Mouse (Mus musculus): Measurements from ENCODE around the gene Tbx1. TPM values are rescaled to one million over a fixed set of nuclear protein-coding genes. Genes with fewer than 3 reads are reported as not detected.

Tbx1 gene
- total and polyA plus RNA-seq, 2 experiments from 2014 or later: 0.81 to 1.3 TPM

DNA sequence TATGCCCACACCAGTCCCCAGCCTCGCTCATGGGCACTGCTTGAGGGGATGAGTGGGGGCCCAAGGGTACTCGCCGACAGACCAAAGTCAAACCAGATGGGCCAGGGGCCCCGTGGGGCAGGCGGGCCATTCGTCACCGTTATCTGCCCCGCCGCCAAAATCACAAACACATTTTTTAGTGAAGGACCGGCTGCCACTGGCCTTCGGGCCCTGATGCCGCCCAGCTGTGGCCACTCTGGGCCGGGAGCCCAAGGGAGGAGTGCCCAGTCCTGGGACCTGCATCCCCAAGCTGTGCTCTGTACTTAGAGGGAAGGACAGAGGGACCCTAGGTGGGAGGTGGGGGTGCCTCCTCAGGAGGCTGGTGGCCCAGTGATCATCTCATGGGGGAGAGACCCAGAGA lies 21.3 kb upstream of the Tbx1 start:
- Histone ChIP-seq H3K9me3 (ENCODE audit: low read length) (no peaks in the 10 kb centered on the region), H3K4me3 (ENCODE audit: low read depth, low read length) (no peak overlapping the region), H3K4me2 (ENCODE audit: low read depth, low read length, poor library complexity, severe bottlenecking) (no peak overlapping the region), H3K36me3 (ENCODE audit: insufficient read depth, low read length) (no peaks in the 10 kb centered on the region), H3K27me3 (ENCODE audit: insufficient read depth, low read length) (0 out of 2 replicates have a peak, but pooled peaks cover 6% of the 10 kb centered on the region), H3K9ac (replicated peaks; ENCODE audit: low read length, poor library complexity, severe bottlenecking) (no peak overlapping the region), H3K27ac (ENCODE audit: low read depth, low read length) (no peak overlapping the region), H3K4me1 (ENCODE audit: insufficient read depth, low read length) (no peaks in the 10 kb centered on the region)
- ATAC-seq (ENCODE audit: low FRiP score) (no peak), DNase-seq (ENCODE audit: low spot score) (no peak)
- 88% methylated on average over 13 of the region's 13 CpGs for WGBS
- TF ChIP-seq CTCF (IDR thresholded peaks at IDR 0.05): no peak

DNA sequence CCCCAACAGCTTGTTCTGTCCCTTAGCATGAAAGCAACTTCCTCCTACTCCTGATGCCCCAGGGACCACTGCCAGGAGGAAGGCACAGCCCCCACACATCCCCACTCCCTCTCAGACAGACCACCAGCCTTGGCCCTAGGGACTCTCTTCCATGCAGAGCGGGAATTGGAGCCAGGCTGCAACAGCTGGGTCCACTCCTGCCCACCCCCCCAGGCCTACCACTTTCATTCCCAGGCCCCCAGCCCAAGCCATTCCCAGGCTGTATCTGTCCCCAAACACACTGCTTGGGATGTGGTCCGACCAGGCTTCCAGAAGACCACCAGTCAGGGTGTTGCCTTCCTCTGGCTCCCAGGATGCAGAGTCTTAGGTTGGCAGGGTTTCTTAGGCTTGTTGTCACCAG lies 18.6 kb upstream of the Tbx1 start:
- Histone ChIP-seq H3K36me3 (ENCODE audit: insufficient read depth, low read length) (no peaks in the 10 kb centered on the region), H3K4me3 (ENCODE audit: low read depth, low read length) (no peak overlapping the region), H3K9me3 (ENCODE audit: low read length) (no peaks in the 10 kb centered on the region), H3K4me2 (ENCODE audit: low read depth, low read length, poor library complexity, severe bottlenecking) (no peak overlapping the region), H3K27me3 (ENCODE audit: insufficient read depth, low read length) (0 out of 2 replicates have a peak, but pooled peaks cover 6% of the 10 kb centered on the region), H3K9ac (replicated peaks; ENCODE audit: low read length, poor library complexity, severe bottlenecking) (no peak overlapping the region), H3K27ac (ENCODE audit: low read depth, low read length) (no peak overlapping the region), H3K4me1 (ENCODE audit: insufficient read depth, low read length) (no peaks in the 10 kb centered on the region)
- ATAC-seq (ENCODE audit: low FRiP score) (no peak), DNase-seq (ENCODE audit: low spot score) (no peak)
- TF ChIP-seq CTCF (IDR thresholded peaks at IDR 0.05): no peak
- WGBS: 59% methylated on average over 2 of the region's 2 CpGs

DNA sequence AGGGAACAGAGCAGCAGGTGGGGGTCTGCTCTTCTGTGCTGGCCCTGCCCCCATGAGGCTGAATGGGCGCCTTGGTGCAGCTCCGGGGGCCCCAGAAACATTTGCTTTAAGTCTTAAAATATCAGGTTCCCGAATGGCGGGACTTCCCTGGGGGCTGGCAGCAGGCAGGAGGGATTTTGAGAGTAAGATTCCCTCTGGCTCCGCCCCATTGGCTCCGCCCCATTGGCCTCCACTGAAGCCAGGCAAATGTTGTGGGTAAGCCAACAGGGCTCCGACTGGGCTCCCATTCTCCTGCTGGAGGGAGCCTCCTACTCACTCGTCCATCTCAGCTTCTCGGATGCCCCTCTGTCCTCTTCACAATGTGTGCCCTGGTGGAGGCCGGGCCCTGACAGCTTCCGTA lies 17.8 kb upstream of the Tbx1 start:
- Histone ChIP-seq H3K9me3 (ENCODE audit: low read length) (no peaks in the 10 kb centered on the region), H3K4me2 (ENCODE audit: low read depth, low read length, poor library complexity, severe bottlenecking) (no peak overlapping the region), H3K9ac (replicated peaks; ENCODE audit: low read length, poor library complexity, severe bottlenecking) (no peak overlapping the region), H3K4me1 (ENCODE audit: insufficient read depth, low read length) (no peaks in the 10 kb centered on the region), H3K4me3 (ENCODE audit: low read depth, low read length) (no peak overlapping the region), H3K27me3 (ENCODE audit: insufficient read depth, low read length) (0 out of 2 replicates have a peak, but pooled peaks cover 6% of the 10 kb centered on the region), H3K36me3 (ENCODE audit: insufficient read depth, low read length) (no peaks in the 10 kb centered on the region), H3K27ac (ENCODE audit: low read depth, low read length) (no peak overlapping the region)
- ATAC-seq (ENCODE audit: low FRiP score) (no peak), DNase-seq (ENCODE audit: low spot score) (no peak)
- TF ChIP-seq CTCF (IDR thresholded peaks at IDR 0.05): no peak
- WGBS: 10% methylated on average over 11 of the region's 11 CpGs

DNA sequence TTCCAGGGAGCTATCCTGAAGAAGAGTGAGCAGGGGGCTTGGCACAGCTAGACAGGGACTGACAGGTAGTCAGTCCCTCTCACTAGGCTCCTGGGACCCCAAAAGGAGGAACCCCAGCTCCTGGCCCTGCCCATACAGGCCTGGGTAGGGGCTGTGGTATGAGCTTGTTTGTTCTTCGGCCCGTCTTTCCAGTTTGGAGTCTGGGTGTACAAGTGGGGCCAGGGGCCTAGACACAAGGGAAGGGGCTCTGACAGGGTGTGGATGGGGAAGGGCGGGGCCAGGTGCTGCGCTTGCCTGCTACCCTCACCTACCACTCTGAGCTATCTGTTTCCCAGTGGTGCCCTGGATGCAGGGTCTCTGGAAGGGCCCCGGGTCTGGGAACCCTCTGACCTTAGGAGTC lies 15.2 kb upstream of the Tbx1 start:
- DNase-seq (ENCODE audit: low spot score) (no peak), ATAC-seq (ENCODE audit: low FRiP score) (no peak)

DNA sequence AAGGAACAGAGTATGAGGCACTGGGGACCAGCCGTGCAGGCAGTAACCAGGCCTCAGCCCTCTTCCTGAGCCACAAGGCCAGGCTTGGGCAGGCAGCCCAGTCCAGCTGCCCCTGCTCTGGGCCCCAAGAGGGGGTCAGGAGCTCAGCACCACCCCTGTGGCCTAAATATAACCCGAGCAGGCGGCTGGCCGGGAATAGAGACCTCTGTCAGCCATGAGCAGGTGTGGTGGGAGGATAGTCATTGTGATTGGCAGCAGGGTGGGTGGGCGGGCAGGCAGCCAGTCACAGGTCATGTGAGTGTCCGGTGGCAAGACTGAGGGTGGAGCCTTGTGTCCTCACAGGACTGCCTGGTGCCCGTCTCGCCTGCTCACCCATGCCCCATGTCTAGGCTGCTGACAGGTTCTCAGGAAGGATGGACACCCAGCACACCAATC lies 13.8 kb upstream of the Tbx1 start:
- H3K4me1 ChIP-seq (ENCODE audit: insufficient read depth, low read length): no peaks in the 10 kb centered on the region
- no peaks in the 10 kb centered on the region for H3K9me3 ChIP-seq (ENCODE audit: low read length)
- no peak for ATAC-seq (ENCODE audit: low FRiP score)
- DNase-seq (ENCODE audit: low spot score): no peak
- no peaks in the 10 kb centered on the region for H3K27me3 ChIP-seq (ENCODE audit: insufficient read depth, low read length)
- H3K4me3 ChIP-seq (ENCODE audit: low read depth, low read length): no peak overlapping the region
- H3K9ac ChIP-seq (replicated peaks; ENCODE audit: low read length, poor library complexity, severe bottlenecking): no peak overlapping the region
- no peak for TF ChIP-seq CTCF (IDR thresholded peaks at IDR 0.05)
- WGBS: 67% methylated on average over 8 of the region's 8 CpGs
- no peak overlapping the region for H3K4me2 ChIP-seq (ENCODE audit: low read depth, low read length, poor library complexity, severe bottlenecking)
- H3K36me3 ChIP-seq (ENCODE audit: insufficient read depth, low read length): no peaks in the 10 kb centered on the region
- H3K27ac ChIP-seq (ENCODE audit: low read depth, low read length): no peak overlapping the region

More for the DNA sequence above, 15.2 kb upstream of the Tbx1 start:
- Histone ChIP-seq H3K4me3 (ENCODE audit: low read depth, low read length) (no peak overlapping the region), H3K4me2 (ENCODE audit: low read depth, low read length, poor library complexity, severe bottlenecking) (no peak overlapping the region), H3K9ac (replicated peaks; ENCODE audit: low read length, poor library complexity, severe bottlenecking) (no peak overlapping the region), H3K27me3 (ENCODE audit: insufficient read depth, low read length) (0 out of 2 replicates have a peak, but pooled peaks cover 5% of the 10 kb centered on the region), H3K4me1 (ENCODE audit: insufficient read depth, low read length) (no peaks in the 10 kb centered on the region), H3K36me3 (ENCODE audit: insufficient read depth, low read length) (no peaks in the 10 kb centered on the region), H3K9me3 (ENCODE audit: low read length) (no peaks in the 10 kb centered on the region), H3K27ac (ENCODE audit: low read depth, low read length) (no peak overlapping the region)
- 84% methylated on average over 5 of the region's 5 CpGs for WGBS
- no peak for TF ChIP-seq CTCF (IDR thresholded peaks at IDR 0.05)

DNA sequence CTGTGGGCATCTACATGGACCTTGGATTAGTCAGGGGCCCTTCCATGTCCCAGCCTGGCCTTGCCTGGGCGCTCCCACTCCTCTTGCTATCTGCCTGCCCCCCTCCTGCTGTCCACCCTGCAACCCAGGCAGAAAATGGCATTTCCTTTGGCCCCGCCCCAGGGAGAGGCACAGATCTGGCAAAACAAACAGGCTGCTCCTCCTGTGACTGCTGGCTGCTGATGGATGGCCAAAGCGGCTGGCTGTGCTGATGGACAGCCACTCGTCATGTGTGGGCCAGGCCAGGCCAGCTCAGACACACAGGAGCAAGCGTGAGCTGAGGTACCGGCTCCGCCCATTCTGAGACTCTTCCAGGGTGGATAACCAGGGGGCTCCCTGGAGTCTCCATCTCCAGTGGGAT lies 11.0 kb upstream of the Tbx1 start:
- no peak for DNase-seq (ENCODE audit: low spot score)
- WGBS: 69% methylated on average over 7 of the region's 7 CpGs
- H3K27me3 ChIP-seq (ENCODE audit: insufficient read depth, low read length): no peaks in the 10 kb centered on the region
- TF ChIP-seq CTCF (IDR thresholded peaks at IDR 0.05): no peak
- no peak overlapping the region for H3K9ac ChIP-seq (replicated peaks; ENCODE audit: low read length, poor library complexity, severe bottlenecking)
- no peak for ATAC-seq (ENCODE audit: low FRiP score)
- H3K9me3 ChIP-seq (ENCODE audit: low read length): no peaks in the 10 kb centered on the region
- no peak overlapping the region for H3K4me2 ChIP-seq (ENCODE audit: low read depth, low read length, poor library complexity, severe bottlenecking)
- no peaks in the 10 kb centered on the region for H3K36me3 ChIP-seq (ENCODE audit: insufficient read depth, low read length)
- H3K4me1 ChIP-seq (ENCODE audit: insufficient read depth, low read length): no peaks in the 10 kb centered on the region
- H3K27ac ChIP-seq (ENCODE audit: low read depth, low read length): no peak overlapping the region
- no peak overlapping the region for H3K4me3 ChIP-seq (ENCODE audit: low read depth, low read length)
